Mouse (Mus musculus) brain, adult 2 months (tissue): ENCODE results near the gene Hs3st5.
"Not testable (repeated sequence)": the region's sequence is repeated elsewhere in the genome, so short reads cannot be mapped to it uniquely, and the experiment has no call there.

ENCODE experiments used
- DNase-seq: peaks from one replicate; pipeline ENCODE4 v3.0.0; 2011; ENCODE audit warnings: low read depth, low spot score

The Hs3st5 gene

DNA sequence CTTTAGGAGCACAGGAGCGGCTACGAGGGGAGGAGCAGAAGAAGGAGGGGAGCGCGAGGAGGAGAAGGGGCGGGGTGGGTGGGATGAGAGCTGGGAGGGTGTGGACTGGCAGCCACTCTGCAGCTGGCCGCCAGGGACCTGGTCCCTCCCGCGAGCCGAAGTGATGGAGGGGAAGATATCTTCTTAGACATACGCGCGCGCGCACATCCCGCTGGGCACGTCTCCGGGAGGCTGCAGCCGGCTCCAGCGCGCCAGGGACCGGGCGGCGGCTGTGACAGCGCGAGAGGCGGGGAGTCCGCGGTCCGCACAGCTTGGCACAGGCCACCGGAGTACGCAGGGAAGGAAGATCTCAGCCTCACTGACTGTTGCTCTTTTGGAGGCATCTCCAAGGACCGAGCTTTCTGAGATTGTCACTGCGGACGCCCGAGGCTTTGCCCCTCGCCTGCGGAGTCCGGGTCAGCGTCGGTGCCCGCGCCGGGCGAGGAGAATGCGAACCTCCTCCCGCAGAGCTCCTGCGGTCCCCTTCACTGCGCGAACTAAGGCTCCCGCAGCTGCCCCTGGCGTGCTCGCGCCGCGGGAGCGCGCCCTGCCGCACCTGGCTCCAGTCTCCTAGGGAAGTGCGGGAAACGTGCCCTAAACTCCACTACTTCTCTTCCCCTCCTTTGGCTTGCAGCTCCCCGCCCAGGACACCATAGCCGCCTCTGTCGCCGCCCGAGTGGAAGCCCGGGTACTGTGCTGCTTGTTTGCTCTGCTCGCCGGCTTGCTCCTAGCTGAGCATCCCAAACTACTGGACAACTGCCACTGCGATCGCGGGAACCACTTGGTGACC, at the start of gene Hs3st5:
TSS of gene Hs3st5 (plus strand) at position 88 of the 829 bp plus-strand sequence.
- DNase-seq, result peak; percentile 85

DNA sequence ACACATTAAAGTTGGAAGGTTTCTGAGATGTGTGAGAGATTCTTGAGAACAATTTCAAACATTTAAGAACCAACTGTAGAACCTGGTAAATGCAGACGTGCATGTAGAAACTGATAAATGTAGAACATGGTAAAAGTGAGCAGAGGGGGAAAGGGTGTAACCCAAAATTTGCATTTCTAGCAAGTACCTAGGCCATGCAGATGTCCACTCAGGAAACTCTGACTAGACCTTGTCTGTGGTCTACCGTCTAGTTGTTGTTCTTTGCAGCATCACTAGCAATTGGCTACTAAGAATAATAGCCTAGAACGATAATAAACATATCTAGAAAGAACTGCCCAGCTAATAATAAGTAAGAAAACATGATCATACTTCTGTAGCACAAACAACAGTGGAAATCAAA, 38.0 kb upstream of the Hs3st5 start:
- no peak for DNase-seq

DNA sequence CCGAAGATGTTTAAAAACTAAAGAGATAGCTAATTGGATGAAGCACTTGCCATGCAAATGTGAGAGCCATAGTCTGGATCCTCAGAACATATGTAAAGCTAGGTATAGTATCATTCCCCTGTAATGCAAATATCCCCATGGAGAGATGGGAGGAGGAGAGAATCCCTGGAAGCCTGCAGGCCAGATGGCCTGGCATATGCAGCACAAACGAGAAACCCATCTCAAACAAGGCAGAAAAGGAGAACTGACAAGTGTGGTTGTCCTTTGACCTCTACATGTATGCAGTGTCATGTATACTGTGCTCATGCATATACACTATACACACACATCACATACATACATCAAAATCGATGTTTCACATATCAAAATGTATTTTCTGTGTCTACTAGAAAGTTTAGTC, 35.5 kb upstream of the Hs3st5 start:
- DNase-seq, result peak; percentile 10

DNA sequence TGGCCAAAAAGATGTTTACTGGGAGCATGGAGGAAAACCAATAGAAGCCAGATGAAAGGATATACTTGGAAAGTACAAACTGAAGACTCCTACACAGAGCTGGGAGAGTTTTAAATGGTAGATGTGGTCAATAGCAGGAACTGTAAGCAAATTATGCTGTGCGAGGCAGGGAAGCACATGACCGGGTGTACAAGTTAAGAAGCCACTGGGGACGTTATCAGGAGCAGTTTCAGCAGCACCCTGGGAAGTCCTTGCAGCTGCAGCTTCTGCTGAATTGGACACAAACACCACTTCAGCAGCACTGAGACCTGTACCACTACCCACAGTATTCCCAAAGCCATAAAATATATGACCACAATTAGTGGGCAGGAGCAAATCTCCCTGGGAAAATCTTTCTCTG, 31.8 kb upstream of the Hs3st5 start:
- DNase-seq, result no peak

DNA sequence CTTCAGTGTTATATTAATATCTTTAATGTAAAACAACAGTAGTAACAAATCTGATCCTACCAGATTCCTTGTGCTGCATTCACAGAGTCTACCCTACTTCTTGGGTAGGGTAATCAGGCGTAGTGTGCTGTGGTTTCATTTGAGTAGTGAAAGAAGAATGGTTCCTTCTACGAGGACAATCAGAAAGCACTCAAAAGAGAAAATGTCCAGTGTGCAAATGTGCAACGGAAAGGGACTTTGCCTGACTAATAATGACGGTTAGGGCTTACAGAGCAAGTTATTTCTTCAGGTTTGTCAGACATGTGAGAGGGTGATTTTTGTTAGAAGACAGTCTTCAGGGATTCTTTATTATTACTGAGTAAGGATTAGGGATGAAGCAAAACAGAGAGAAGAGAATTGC, 29.1 kb upstream of the Hs3st5 start:
- DNase-seq, result no peak

DNA sequence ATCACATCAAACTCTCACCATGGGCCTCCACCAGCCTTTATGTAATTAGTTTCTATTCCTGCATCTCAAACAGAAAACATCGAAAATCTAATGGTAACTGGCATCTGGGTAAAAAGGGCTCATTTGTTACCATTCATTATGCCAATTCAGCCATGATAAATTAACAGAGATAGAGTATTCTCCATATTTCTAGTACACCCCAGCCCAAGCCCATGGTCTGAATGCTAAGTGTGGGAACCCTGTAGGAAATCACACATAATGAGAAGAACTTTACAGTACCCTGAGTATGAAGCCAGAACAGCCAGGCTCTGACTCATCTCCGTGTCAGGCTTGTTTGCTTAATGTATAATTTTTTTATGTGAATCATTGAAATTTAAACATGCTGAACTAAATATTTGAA, 23.3 kb upstream of the Hs3st5 start:
- DNase-seq, result peak; percentile 8

DNA sequence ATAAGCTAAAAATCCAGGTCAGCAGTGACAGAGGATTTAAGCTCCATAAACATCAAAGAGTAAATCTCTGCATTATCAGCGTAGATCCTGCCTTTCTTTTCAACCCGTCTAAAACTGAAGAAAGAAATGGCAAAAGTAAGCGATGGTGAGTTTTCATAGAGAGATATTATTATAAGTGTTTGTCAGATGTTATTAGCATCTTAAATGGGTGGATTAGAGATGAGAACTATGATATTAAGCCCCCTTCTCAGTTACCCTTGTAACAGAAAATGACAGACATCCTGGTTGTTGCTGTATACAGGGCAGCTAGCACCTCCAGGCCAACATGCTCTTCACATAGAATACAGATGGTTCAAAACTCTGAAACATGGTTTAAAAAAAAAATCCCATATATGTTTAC, 22.6 kb upstream of the Hs3st5 start:
- no peak for DNase-seq

DNA sequence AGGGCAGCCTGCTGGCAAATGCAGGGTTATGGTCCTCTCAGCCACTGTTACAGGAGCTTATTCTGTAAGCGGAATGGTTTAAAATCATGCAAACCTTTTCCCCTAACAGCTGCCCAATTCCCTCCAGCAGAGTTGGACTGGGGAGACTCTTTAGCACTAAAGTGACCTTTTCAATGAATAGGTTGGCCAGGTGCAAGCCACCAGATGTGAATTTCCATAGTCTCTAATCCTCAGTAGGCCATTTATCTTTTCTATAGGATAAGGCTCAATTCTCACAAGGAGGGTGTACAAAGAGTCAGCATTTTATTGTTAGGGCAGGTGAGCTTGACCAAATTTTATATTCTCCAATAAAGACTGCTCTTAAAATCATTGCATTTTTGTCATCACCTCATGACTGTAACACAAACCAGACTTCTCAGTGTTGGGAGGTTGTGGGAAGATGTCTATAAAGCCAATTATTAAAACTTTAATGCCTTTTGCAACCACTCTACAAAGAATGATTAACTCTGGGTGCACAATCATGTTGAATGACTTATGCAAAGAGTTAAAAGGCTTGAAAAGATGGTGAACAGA, 21.8 kb upstream of the Hs3st5 start:
- no peak for DNase-seq

DNA sequence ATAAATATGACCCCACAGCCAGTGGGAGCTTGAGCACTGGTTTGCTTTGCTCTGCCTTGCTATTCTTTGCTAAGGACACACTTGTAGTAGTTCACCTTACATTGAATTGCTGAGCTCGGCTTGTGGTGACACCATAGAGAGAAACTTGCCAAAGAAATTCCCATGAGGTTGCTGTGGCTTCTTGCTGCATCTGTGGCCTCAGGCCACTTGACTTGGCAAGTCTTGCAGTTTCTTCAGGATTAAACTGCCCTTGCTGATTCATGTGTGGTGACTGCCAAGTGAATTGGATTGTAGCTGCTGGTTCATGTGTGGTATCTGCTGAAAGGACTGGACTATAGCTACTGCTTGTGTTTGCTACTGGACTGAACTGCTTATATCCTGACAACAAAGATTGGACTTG, 13.0 kb upstream of the Hs3st5 start:
- DNase-seq, result no peak

DNA sequence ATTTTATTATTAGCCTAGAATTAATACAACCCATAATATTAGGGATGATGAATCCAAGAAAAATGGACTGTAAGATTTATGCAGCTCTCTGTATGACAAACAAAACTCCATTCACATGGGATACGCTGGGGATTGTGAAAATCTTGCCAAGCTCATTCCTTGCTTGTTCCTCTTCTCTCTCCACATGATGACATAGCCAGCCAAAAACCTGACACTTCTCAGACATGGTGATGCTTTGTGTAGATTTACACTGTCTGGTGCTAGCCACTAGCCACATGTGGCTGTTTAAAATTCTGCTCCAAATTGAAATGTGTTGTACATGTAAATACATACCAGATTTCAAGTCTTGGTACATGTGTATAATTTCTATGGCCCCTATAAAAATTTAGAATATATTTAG, 6.9 kb upstream of the Hs3st5 start:
- DNase-seq, result no peak

DNA sequence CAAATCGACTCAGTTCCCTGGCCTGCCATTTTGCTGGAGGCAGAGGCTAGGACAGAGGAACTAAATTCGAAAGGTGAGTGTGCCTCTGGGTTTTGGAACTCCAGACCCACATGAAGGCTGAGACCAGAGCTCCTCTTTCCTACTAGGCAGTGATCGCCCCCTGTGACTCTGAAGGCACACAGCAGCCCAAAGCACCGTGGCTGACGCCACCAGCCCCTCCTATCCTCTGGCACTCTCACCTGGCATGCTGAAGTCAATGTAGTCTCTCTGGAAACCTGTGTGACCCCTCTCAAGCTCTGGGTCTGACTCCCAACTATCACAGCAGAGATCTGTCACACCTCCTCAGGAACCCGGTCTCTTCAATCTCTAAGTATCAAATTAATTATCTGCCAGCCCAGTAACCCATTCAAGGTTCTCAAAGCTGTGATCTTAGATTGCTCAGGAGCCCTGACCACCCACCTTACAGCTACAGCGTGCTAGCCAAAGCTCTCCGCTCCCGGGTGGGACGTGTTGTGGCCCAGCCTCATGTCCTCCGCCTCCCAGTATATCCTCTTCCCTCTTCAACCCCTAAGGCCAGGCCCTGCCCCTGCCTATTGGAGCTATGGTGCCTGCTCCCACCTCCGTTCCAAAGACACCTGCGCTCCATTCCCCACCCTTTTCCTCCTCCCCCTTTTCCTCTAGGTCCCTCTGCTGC, 434 bp upstream of the Hs3st5 start:
- DNase-seq, result peak; percentile 72

DNA sequence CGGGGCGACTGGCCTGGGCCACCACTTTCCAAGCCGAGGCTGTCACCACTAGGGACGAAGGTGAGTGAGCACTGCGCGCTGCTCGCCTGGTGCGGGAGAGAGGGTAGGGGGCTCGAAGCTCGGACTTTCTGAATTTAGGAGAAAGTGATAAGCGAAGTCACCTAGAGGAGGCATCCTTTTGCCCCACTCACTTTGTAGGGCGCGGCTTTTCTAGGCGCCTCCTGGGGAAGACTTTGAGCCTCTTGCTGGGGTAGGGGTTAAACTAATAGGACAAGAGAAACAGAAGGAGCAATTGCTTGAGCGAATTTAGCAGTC, 899 bp downstream of the Hs3st5 start:
- DNase-seq, result no peak

DNA sequence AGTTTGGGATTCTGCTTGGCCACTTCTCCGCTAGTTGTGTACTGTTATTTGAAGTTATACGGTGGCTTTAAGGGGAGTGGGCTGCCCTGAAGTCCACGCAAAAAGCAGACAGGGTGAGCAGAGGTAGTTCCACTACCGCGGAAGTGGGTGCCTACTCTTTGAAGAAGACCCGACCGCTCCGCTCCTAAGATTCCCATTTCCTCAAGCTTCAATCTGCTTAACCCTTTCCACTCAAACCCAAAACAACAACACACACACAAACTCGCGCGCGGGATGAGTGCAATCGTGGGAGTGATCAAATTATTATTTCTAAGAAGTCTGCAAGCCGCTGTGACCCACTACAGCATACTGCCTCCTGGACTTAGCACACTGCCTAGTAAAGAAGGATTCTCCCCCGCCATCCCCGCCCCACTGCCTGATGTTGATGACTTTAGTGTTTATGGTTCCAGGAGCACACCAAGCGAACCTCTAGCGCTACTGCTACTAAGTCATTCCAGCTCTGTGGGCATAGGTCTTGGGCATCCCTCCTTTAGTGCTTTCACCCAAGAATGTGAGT, 1.5 kb downstream of the Hs3st5 start:
- peak; percentile 44 for DNase-seq

DNA sequence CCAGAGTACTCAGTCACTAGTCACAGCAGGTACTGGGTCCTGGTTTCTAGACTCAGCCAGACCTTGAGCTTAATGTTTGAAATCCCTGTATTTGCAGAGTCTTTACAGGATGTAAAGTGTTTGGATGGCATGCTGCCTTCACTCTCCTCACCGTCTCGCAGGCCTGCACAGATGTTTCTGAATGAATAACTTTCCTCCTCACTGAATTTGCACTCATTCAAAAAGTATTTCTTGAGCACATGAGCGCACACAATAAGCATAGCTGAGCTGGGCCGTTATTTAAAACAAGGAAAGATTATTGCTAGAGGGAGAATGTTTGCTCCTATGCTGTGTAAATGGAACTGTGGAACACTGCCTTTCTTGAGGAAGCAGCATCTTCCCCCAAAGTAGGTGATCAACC, 2.9 kb downstream of the Hs3st5 start:
- DNase-seq, result peak; percentile 8

DNA sequence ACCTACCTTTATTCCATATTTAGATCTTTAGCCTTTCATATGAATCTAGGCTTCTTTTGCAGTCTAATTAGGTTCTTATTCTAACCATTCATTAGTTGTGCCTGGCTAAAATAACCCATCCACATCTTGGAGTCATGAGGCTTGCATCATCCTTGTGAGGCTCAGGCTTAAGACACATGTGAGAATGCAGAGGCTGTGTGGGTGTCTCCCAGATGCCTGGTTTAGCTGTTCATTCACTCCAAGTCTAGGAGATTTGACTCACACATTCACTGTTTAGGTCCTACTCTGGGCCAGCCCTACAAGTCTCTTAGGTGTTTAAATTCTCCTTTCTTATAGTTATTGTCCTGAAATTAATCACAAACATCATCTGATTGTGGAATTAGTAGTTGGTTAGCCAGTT, 17.3 kb downstream of the Hs3st5 start:
- peak; percentile 87 for DNase-seq

DNA sequence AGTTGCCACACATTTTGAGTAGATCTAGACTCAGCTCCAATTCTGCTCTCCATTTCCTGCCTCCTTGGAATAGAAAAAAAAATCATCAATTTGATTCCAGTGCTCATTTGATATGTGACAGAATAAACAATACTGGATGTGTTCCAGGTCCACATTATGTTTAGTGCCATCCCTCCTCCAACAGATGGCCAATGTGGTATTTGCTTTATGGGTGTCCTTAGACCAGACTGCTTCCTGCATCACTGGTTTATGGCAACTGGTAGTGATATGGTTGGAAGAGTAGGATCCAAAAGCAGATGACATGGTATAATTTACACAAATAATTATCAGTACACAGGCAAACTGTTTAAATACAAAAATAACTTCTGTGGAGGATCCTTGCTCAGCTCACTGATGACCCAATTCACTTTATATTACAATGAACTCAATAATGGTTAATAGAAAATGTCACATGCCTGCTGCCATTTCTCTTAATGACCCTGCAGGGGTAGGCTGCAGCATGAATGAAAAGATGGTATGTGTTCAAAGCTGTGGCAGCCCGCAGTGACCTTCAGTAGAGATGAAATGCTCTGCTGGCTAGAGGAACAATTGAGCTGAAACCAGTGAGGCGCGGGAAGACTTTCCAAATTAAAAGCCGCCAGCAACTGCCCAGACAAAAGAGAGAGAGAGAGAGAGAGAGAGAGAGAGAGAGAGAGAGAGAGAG, 27.2 kb downstream of the Hs3st5 start:
- DNase-seq, result no peak

DNA sequence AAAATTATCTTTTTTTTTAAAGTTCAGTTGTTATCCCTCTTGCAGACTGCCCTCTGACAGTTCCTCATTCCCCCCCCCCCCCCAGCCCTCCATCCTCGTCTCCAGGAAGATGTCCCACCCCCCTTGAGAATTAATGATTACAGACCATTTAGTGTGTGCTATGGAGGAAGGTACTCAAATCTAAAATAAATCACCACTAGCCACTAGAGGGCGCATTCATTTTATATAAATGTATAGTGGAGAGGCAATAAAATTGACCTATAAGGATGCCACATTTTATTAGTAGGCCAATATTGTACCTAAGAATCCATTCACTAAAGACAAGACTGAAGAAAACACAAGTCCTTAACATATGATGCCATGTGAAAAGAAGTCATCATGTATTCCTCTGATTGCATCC, 40.0 kb downstream of the Hs3st5 start:
- DNase-seq, result peak; percentile 61

DNA sequence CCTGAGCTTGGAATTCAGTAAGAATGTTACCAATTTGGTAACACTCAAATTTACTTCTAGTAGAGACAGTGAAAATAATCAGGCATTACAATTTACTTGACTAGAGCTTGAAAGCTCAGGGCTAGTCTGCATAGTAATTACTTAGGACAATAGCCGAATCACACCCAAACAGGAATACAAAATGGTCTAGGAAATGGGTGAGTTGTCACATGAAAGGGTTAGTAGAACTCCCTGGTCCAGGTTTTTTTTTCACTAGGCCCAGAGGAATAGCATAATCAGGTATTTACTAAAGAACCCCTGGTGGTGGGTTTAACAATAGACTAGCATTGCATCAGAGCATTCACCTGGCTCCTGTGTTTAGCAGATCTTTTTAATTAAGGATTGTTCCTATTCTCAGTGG, 41.1 kb downstream of the Hs3st5 start:
- DNase-seq, result not testable (repeated sequence)

DNA sequence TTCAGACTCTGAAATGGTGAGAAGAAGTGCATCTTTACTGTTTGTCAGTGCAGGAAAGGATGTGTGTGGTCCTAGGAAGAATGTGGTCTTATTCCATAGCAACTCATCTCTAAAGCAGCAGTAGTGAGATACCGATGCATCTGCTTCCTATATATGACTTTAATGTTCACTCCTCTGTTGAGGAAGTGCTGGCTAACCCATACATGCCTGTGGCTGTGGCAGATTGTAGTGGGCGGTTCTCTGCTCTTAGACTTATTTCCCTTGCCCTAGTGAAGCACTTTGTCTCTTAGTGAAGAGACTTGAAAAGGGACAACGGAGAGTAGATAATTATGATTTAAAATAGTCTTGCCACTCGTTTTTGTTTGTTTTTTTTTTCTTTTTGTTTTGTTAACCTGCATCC, 47.4 kb downstream of the Hs3st5 start:
- DNase-seq, result peak; percentile 33

DNA sequence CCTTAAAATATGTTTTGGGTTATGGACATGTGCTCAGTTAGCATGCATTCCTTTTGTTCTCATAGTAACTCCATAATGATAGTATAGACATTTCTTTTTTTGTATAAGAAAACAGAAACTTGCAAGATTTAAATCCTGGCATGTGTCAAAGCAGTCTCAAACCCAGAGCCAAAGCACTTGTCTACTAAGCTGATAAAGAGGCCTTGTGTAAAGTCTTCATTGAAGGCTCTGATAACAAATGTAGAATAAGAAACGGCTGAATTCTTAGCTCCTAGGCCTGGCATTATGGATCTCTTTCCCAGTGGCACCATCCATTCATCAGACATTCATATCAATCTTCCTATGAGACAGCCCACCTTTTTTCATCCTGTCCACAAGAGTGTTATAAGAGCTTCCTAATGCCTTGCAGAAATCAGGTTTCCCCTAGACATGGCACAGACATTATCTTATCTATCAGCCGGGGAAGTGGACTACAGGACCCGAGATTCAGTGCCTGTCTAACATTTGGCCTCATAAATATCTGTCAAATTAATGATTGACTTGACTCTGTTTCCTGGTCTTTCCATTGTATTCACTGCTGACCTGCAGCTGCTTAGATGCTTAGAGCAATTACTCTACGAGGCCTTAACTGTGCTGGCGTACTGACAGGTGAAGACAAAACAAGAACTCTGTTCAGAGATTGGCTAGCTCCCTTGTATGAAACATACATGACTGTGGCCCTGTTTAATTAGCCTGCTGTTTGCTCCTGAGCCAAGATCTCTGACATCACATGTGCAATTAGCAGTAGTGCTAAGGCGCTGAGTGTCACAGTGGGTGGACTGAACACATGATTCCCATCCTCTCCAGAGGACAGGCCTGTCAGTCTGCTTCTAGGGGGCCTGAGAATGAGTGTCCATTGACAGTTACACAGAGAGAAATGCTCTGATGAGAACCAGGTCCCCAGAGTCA, 48.6 kb downstream of the Hs3st5 start:
- DNase-seq, result no peak

DNA sequence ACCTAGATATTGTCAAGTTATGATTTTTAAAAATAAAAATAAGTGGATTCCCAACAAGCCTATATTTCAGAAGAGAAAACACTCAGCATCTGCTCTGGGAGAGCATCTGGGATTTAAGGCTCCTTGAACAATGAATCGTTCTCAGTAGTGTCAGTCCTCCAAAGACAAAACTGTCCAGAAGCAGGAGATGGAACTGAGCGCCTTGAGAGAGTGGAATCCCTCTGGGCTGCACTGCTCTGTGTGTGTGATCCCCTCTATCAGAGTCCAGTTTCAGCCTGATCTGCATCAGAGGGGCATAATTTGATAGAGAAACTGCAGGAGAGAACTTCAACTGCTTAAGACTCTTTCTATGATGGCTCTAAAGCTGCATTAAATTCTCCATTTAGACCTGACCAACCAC, 49.5 kb downstream of the Hs3st5 start:
- no peak for DNase-seq
